Mouse (Mus musculus): ENCODE data around the gene Tpk1.
"Not testable (repeated sequence)": the region's sequence is repeated elsewhere in the genome, so short reads cannot be mapped to it uniquely, and the experiment has no call there.

Gene Tpk1

DNA sequence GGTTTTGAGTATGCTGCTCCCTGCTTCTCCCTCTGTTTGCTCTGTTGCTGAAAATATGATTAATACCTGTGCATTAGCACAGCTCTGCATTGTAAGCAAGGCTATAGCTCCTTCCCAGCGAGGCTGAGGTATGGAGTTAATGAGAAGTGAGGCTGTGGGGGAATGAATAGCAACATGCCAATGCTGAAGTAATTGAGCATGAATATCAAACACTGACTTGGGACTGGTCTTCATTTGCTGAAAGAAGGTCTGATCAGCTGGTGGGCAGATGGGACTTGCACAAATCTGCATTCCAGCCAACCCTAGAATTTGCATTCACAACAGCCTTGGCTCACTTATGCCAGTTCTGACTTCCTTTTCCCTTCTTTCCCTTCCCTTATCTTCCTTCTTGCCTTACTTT, 144.0 kb downstream of the Tpk1 start:
- no peak for DNase-seq (ENCODE audit: extremely low spot score, low spot score)

DNA sequence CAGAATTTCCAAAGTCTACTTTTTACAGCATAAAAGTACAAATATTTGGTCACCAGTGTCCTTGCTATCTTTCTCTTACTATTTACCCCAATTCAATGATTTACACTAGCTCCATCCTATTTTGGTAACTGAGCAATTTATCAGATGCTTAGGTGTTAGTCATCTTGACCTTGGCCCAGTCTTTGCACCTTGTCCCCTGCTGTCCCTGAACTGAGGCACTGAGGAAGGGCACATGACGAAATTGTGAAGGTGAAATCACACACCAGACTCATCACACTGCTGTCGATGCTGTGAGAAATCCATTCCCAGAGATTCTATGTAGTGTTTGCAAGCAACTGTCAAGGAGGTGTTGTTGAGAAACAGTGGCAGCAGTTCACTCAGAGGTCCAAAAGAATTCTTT, 145.9 kb downstream of the Tpk1 start:
- no peak for DNase-seq (ENCODE audit: extremely low spot score, low spot score)

DNA sequence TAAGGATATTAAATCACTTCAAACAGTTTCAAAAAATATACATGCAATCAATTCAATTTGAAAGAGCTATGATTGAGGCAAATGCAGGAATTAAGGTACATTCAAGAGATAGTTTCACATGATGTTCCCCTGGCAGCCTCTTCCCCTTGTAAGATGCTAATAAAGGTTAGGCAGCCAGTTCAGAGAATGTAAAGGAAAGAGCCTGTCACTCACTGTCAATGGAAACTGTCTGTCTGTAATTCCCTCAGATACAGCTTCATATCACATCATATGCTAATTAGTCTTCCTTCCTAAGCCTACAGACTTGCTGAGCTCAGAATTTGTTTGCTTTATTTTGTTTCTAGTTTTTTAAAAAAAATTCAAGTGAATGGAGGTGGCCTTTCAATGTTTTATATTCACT, 147.7 kb downstream of the Tpk1 start:
- DNase-seq (ENCODE audit: extremely low spot score, low spot score) = no peak

DNA sequence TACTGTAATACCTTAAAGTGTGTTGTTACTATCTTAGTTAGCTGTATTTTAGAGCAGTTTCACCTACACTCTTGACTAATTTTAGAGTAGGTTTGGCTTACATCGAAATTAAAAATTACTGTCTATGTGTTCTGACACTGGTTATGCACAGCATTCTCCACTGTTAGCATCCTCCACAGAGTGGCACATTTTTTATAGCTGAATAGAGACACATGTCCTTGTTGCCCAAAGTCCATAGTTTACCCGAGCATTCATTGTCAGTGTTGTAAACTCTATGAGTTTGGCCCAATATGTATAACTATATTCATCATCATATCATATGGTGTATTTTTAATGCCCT, 148.8 kb downstream of the Tpk1 start:
- DNase-seq (ENCODE audit: extremely low spot score, low spot score) = no peak

DNA sequence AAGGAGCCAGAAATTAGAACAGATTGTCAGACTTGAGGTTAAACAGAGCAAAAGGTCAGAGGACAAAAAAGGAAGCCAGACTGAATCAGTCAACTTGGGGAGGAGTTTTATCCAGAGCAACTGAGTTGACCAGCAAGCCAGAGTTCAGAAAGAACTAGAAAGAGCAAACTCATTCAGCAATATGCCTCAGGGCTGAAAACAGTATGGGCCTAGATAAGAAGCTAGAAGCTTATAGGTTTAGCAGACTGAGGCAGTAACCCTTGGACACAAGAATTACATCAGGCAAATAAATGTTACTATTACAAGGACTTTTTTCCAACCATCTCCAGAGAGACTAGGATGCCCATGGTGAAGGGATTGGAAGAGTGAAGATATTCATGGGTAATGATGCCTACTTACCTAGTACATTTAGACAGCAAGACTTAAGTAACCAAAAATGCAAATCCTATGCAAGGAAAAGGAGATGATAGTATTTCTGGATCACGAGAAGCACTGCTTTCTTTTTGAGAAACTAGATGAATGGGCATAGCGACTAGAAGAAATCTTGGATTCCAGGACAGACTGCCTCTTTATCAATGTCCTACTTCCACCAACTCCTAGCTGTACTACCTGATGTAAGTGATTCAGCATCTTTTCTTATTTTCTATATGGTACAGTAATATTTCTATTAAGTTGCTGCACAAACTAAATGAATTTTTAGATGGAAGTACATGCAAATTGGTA, 149.3 kb downstream of the Tpk1 start:
- no peak for DNase-seq (ENCODE audit: extremely low spot score, low spot score)

DNA sequence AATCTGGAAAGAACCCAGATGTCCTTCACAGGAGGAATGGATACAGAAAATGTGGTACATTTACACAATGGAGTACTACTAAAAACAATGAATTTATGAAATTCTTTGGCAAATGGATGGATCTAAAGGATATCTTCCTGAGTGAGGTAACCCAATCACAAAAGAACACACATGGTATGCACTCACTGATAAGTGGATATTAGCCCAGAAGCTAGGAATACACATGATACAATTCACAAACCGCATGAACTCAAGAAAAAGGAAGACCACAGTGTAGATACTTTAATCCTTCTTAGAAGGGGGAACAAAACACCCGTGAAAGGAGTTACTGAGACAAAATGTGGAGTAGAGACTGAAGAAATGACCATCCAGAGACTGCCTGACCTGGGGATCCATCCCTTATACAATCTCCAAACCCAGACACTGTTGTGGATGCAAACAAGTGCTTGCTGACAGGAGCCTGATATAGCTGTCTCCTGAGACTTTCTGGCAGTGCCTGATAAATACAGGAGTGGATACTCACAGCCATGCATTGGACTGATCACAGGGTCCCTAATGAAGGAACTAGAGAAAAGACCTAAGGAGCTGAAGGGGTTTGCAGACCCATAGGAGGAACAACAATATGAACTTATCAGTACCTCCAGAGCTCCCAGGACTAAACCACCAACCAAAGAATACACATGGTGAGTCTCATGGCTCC, 159.2 kb downstream of the Tpk1 start:
- DNase-seq (ENCODE audit: extremely low spot score, low spot score) = not testable (repeated sequence)

DNA sequence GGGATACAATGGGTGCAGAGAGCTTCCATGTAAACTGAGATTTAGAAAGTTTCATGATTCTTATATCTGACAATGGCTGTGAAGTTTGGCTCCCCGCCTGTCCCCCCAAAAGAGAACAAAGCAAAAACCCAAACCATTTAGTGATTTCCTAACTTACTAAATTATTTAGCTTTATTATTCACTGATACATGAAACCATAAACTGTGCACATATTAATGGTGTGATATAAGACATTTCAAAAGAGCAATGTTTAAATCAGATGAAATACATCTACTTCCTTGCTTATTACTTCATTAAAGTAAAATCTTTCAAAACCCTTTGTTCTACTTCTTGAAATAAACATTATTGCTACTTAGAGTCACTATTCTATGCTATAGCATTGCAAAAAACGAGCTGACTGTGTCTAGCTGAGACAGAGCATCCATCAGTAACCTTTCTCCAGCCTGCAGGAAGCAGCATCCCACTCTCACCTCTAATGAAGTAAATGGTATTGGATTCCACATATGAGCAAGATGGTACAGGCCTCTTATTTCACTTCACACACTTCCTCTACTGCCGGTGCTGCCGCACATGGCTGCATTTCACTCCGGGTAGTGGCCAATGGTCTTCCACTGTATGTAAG, 161.4 kb downstream of the Tpk1 start:
- no peak for DNase-seq (ENCODE audit: extremely low spot score, low spot score)

DNA sequence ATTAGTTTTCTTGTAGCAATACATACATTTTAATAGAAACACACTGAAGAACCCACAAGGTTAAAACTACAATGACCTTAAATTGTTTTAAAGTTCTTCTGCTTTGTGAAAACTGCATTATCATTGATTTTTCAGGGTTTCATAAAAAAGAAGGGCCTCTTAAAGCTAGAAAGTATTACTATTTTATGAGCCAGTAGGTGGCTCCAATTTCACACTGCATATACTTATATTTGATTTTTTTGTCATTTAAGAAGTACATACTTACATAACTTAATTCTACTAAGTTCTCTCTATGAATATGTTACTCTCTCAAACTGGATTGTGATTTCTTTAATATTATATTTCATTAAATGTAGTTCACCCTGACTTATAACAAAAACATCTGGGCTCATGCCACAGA, 173.7 kb downstream of the Tpk1 start:
- no peak for DNase-seq (ENCODE audit: extremely low spot score, low spot score)

DNA sequence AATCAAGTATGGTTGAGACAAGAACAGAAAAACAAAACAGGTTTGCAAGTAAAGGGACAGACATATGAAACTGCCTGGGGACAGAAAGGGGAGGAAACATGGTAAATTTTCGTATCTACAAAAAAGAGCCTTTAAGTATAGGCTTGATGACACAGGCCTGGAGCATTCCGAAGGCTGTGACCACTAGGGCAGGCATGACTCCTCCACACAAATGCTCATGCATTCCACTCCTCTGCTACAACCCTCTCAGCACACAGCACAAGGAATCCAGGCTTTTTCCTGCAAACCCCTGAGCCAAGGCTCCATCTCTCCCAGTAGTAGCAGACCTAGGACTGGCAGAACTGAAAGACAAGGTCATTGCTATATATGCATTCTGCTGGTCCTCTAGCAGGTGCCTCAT, 179.4 kb downstream of the Tpk1 start:
- DNase-seq (ENCODE audit: extremely low spot score, low spot score) = no peak

DNA sequence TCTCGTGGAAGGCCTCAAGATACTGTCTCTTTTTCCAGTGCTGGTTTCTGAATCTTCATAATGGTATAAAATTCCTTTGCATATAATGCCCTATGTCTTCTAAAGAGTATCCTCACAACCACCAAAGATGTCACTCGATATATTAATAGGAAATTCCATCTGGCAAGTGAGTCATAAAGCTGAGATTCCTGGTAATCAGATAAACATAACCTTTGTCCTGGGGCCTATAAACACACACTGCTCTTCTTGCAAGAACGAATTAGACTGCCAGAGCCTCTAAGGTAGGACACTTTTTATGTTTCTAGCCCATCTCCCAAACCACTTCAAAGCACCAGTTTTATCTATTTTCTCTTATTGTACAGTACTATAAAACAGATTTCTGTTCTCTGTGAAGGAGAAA, 185.4 kb downstream of the Tpk1 start:
- DNase-seq (ENCODE audit: extremely low spot score, low spot score) = no peak

DNA sequence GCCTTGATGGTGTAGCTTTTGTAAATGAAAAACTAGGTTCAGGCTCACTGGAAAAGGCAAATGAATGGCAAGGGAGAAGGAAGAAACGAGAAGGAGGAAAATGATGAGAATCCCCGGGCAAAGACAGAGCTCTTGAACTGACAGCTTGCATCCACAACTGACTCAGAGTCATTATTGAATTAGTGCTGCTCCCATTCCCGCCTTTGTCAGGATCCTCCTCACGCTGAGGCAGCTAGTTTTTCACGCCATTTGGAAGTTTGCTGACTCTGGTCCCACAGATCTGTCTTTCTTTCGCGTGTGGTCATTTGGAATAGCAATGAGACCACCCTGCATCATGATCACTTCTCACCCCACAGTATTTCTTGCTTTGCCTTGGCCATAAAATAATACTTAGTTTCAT, 187.3 kb downstream of the Tpk1 start:
- no peak for DNase-seq (ENCODE audit: extremely low spot score, low spot score)

DNA sequence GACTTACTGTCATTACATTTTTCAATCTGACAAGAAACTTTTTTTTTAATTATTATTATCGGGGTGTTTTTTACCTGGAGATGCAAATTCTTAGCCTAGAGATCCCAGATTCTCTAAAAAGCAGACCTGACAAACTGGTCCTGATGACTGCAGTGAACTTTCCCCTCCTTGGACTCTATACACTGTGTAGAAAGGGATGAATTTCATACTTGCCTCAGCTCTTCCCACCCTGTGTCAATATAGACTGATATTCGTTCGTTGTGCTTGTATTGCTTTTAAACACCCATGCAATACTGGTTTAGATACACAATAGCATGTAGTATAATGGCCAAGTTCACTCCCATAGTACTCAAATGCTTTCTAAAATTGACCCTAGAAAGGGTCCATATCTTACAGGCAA, 189.7 kb downstream of the Tpk1 start:
- no peak for DNase-seq (ENCODE audit: extremely low spot score, low spot score)

DNA sequence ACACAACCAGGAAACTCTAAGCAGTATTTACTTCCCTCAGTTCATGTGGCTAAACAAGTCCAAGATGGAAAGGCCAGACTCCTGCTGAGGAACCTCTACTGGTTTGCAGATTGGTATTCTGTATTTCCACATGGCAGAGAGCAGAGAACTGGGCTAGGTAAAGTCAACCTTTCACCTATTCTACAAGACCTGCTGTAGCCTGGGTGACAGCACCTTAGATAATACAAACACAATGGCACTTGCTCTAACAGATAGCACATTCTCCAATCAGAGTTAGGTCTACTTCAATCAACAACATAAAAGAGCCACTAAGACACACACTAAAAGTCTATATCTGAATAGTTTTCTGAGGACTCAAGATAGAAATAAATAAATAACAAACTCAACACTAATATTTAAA, 190.2 kb downstream of the Tpk1 start:
- no peak for DNase-seq (ENCODE audit: extremely low spot score, low spot score)

DNA sequence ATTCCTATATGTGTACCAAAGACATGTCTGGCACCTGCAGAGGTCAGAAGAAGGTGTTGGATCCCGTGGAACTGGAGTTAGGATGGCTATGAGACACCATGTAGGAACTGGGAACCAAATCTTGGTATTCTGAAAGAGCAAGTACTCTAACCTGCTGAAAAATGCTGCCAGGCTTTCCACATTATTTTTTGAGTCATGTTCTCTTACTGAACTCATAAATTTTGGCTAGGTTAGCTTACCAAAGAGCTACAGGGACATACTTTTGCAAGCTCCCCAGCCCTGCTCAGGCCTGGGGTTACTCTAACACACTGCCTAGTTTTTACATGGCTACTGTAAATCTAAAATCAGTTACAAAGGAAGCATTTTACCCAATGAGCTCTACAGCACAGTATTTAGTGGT, 194.5 kb downstream of the Tpk1 start:
- DNase-seq (ENCODE audit: extremely low spot score, low spot score) = no peak

DNA sequence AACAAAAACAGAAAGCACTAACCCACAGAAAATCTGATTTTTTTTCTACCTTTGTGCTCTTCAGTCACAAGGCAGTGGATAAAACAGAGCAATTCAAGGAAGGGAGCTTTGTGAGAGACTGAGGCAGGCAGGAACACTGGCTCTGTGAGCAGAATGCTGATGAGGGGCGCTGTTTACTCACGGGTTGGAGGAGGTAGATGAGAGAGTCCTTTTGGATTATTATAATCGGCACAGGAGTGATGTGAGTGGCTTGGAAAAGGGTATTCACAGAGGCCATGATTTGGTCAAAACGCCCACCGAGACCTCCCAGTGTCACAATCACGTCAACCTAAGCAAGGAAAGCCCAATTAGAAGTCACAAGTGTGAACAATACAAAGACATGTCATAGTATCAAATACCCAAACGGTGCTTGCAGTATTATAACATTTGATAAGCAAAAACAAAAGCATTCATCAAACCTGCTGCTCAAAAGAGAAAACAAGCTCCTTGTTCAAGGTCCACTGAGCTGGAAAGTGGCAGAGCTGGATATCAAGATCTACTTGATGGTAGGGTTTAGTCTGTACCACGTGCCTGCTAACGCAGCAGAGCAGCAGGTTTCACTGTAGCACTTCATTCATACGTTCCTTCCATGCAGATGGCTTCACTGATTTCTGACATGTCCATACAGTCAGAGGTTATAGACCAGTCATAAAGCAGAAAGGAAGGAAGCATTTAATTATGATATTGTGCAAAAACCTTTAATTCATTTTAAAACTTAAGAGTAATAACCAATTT, 197.1 kb downstream of the Tpk1 start:
- DNase-seq (ENCODE audit: extremely low spot score, low spot score) = no peak

DNA sequence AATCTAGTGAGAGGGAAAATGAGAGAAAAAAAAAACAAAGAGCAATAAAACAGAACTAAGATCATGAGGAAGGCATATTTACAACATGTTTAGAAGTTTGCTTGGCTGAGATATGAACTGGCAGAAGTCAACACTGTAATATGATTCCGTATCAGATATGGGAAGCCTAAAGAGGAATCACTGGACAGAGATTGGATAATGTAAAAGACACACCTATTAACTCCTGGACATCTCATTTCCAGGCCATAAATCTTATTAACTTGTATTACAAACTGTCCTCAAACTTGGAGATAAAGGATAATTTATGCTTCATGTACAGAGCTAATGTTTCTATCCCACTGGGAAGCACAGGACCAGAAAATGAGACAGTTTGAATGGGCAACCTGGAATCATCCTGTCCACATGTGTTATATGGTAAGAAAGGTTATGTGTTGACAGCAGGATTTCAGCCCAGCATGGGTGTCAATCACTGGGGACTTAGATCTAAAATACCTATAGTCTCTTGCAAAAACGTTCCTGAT, 203.2 kb downstream of the Tpk1 start:
- no peak for DNase-seq (ENCODE audit: extremely low spot score, low spot score)

DNA sequence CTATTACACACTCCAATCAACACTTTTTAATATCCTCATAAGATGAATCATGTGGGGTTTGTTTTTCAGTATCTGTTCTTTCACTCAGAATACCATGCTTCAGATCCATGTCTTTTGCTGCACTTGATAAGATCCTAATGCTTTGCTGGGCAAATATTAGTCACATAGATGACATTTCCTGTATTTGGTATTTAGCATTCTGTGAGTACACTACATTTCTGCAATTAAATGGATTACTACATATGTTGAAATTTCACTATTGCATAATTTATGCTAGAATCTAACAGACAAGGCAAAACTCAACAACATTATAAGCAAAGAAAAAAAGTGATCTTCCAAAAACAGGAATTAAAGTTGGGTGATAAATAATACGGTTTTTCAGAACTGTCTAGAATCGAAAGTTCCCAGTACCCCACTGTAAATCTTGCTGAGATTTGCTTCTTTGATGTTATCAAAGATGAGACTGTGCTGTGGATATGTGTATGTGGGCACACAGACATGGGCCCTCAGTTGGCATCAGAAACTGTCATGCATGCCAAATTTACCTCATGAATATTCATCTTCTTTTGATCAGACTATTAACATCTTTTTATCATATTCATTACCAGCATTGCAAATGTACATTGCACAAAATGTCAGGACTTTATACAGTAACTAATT, 203.8 kb downstream of the Tpk1 start:
- DNase-seq (ENCODE audit: extremely low spot score, low spot score) = no peak

DNA sequence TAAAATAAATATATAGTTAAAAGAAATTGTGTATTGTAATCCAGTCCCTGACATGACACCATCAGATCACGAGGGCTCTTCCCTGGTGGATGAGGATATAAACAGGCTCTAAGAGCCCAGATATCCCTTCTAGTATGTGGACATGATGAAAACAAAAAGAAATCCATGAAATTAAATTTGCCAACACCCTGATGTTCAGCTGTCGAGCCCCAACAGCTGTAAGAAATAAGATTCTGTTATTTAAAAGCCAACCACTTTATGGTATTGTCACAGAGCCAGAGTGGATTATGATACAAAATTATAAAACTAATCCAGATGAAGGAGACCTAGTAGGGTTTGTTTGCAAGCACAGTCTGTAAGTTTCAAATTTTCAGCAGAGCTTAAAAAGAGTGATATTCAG, 207.0 kb downstream of the Tpk1 start:
- DNase-seq (ENCODE audit: extremely low spot score, low spot score) = no peak

DNA sequence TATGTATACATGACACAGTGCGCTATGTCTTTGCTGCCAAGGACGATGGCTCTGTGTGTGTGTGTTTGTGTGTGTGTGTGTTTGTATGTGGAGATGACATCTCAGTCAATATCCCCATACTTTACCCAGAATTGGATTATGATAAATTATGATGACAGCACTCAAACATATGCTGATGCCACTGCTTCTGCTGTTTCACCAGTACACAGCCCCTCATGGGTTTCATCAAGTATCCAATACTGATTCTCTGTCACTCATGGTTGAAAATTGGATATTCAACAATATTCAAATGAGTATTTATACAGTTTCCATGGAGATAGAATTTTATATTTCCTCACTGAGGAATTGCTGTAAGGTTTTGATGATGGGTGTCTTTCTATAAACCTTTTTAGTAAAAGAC, 208.1 kb downstream of the Tpk1 start:
- no peak for DNase-seq (ENCODE audit: extremely low spot score, low spot score)

DNA sequence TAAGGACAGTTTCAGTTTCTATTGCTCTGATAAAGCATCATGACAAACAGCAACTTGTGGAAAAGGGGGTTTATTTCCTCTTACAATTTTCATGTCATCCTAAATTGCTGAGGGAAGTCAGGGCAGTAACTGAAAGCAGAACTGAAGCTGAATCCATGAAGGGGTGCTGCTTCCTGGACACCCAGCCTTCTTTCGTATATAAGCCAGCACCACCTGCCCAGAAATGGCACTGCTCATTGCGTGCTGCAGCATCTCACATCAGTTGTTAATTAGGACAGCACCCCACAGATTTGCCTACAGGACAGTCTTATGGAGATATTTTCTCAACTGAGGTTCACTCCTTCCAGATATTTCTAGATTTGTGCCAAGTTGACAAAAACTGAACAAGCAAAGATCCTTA, 216.6 kb downstream of the Tpk1 start:
- no peak for DNase-seq (ENCODE audit: extremely low spot score, low spot score)

DNA sequence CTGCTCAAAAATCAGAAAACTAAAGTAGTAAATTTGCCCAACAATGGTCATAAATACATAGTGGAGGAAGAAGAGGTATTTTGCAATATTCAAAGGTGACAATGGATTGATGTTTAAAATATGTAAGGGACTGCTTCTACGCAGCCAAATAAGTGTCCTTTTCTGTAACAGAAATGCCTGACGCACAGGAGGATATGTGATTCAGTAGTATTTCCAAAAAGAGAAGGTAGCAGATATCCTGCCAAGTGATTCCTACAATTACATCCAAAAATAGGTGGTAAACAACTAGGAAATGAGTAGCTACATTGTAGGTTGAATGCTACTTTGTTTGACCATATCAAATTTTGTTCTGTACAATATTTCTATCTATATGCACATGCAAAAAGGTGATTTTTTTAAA, 220.2 kb downstream of the Tpk1 start:
- DNase-seq (ENCODE audit: extremely low spot score, low spot score) = no peak
